Mouse (Mus musculus) layer of hippocampus, postnatal 36 days (tissue): ENCODE measurements around the gene Gm49333. TPM values are rescaled to one million over a fixed set of nuclear protein-coding genes. Genes with fewer than 3 reads are reported as not detected.
A peak's percentile ranks its signal among the peaks of the same experiment; 100 is the strongest.

ENCODE experiments used
- DNase-seq, 2 experiments: peaks; one replicate each; pipeline ENCODE4 v3.0.0; 2022
- microRNA-seq, 2 experiments: library from miRNA; unstranded; fragments of <30 nt; microRNA quantifications; one replicate each; pipeline ENCODE4 v1.2.0; 2021
- total RNA-seq, 2 experiments: library from RNA; stranded (reverse); gene quantifications; 2 replicates each; pipeline ENCODE4 v1.2.3; 2021

Gene Gm49333
- total RNA-seq, 2 experiments from 2014 or later = not detected

GRCm38 (mm10) chr16:20690774-20691173, 79.4 kb downstream of the Gm49333 start:
- DNase-seq = no peak

DNA sequence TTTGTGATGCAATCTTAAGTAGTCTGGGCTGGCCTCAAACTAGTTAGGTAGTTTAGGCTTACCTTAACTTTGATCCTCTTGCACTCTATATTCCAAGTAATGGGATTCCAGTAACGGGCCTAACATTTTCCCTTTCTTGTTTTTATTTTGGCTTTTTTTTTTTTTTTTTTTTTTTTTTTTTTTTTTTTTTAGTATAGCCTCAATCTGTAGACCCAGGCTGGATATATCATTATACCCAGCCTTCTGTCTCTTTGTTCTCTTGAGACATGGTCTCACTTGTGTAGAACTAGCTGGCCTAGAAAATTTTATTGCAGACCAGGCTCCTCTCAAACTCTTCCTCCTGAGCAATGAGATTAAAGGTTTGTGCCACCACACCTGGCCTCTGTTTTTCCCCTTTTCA, 80.2 kb downstream of the Gm49333 start:
- no peak for DNase-seq

- DNase-seq = no peak
Measured at GRCm38 (mm10) chr16:20692241-20692965, 81.0 kb downstream of the Gm49333 start.

GRCm38 (mm10) chr16:20693111-20693701, 81.8 kb downstream of the Gm49333 start, which contains the start of gene Fam131a:
Gene Fam131a (plus strand): TSS chr16:20693241.
- DNase-seq = peak; percentile 96

GRCm38 (mm10) chr16:20694781-20695180, 83.4 kb downstream of the Gm49333 start:
- peak; percentile 73 to 75 for DNase-seq

Small RNA genes lying within 50 kb of the gene (microRNA-seq; reads per million reads assigned to microRNA genes)
- gene Mir1224 = 169 to 207 reads per million in 2 experiments

Other genes starting within 250 kb of the Gm49333 start
- gene Abcc5, start 185.2 kb upstream of the Gm49333 start, total RNA-seq = 100 to 1,000 TPM; 237 to 252 TPM
- gene Eif2b5, start 112.8 kb upstream of the Gm49333 start, total RNA-seq = 10 to 100 TPM; 49.7 to 50.1 TPM
- 10 to 100 TPM; 57.1 to 64.4 TPM for gene Dvl3, start 94.6 kb upstream of the Gm49333 start, total RNA-seq
- gene Ap2m1, start 76.1 kb upstream of the Gm49333 start, total RNA-seq = 100 to 1,000 TPM; 725 to 748 TPM
- 100 to 1,000 TPM; 104 to 113 TPM for gene Abcf3, start 63.0 kb upstream of the Gm49333 start, total RNA-seq
- 10 to 100 TPM; 21.8 to 23.4 TPM for gene Vwa5b2, start 22.1 kb upstream of the Gm49333 start, total RNA-seq
- 1 to 10 TPM; 2.5 to 2.9 TPM for gene Eef1akmt4, start within 50 bp of the Gm49333 start, total RNA-seq
- gene Alg3, start 125 bp downstream of the Gm49333 start, total RNA-seq = 10 to 100 TPM; 11.9 to 13.2 TPM
- 10 to 100 TPM; 83.0 to 88.3 TPM for gene Camk2n2, start 9.7 kb downstream of the Gm49333 start, total RNA-seq
- gene Ece2, start 18.2 kb downstream of the Gm49333 start, total RNA-seq = 10 to 100 TPM; 28.4 to 29.2 TPM
- gene Psmd2, start 40.0 kb downstream of the Gm49333 start, total RNA-seq = 100 to 1,000 TPM; 212 to 232 TPM
- gene Eif4g1, start 56.7 kb downstream of the Gm49333 start, total RNA-seq = 100 to 1,000 TPM; 292 to 299 TPM
- gene Fam131a, start 81.6 kb downstream of the Gm49333 start, total RNA-seq = 100 to 1,000 TPM; 415 to 465 TPM
- 10 to 100 TPM; 24.8 to 24.9 TPM for gene Polr2h, start 106.1 kb downstream of the Gm49333 start, total RNA-seq
- gene Clcn2, start 106.1 kb downstream of the Gm49333 start, total RNA-seq = 10 to 100 TPM; 66.0 to 71.3 TPM
- gene Chrd, start 121.5 kb downstream of the Gm49333 start, total RNA-seq = 10 to 100 TPM; 86.1 to 88.4 TPM
- gene Thpo, start 122.9 kb downstream of the Gm49333 start, total RNA-seq = 10 to 100 TPM; 14.1 to 15.8 TPM